Mouse (Mus musculus) erythroblast, embryonic 14.5 days (primary cell): ENCODE data around the gene Tmem132c. TPM values are rescaled to one million over a fixed set of nuclear protein-coding genes. Genes with fewer than 3 reads are reported as not detected.

Experiments
- H3K27me3 ChIP-seq: 2 replicates; pipeline ENCODE4 v1.6.1; 2012; ENCODE audit warnings: inconsistent platforms; ENCODE audit not compliant: control insufficient read depth
- H3K36me3 ChIP-seq: 2 replicates; pipeline ENCODE4 v1.6.1; 2012; ENCODE audit warnings: mild to moderate bottlenecking, inconsistent platforms; ENCODE audit not compliant: control insufficient read depth
- H3K4me1 ChIP-seq: 2 replicates; pipeline ENCODE4 v1.6.1; 2012; ENCODE audit warnings: inconsistent platforms; ENCODE audit not compliant: control insufficient read depth
- H3K4me3 ChIP-seq: replicated peaks from 2 replicates; pipeline ENCODE3; 2012; ENCODE audit warnings: moderate library complexity, mild to moderate bottlenecking, inconsistent platforms
- H3K9me3 ChIP-seq: 2 replicates; pipeline ENCODE4 v1.6.1; 2012; ENCODE audit warnings: low read length, inconsistent platforms, mixed read lengths; ENCODE audit not compliant: control insufficient read depth
- GATA1 ChIP-seq: IDR thresholded peaks from 2 replicates; pipeline ENCODE4 v1.6.1; 2012; ENCODE audit warnings: low read length, inconsistent platforms, mixed read lengths
- TAL1 ChIP-seq: IDR thresholded peaks from 3 replicates; pipeline ENCODE4 v1.6.1; 2012; ENCODE audit warnings: low read length, inconsistent platforms, mixed read lengths
- polyA plus RNA-seq: library from polyadenylated mRNA; stranded (reverse); fragments of >175 nt; gene quantifications from 2 replicates; pipeline ENCODE4 v1.2.3, GENCODE M21; 2012

Gene Tmem132c
- polyA plus RNA-seq, 1 experiment, result not detected

DNA sequence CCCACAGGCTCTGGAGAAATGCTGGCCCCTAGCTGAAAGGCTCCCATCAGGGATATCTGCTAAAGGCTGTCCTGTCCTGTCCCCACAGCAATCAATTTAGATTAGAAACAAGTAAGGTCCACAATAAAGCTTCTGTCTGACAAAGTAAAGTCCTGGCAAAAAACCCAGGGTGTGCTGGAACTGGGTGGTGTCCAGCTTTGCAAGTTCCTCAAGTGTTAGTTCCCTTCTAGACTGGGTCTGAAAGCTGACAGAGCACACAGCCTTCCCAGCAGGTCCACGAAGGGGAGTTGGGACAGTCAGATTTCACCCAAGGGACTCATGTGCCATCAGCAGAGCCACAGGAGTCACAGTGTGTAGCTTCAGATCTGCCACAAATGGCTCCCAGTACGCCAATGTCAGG lies 365.9 kb downstream of the Tmem132c start:
- H3K27me3 ChIP-seq, result no peaks in the 10 kb centered on the region
- peaks cover 23% of the 10 kb centered on the region for H3K4me1 ChIP-seq
- TF ChIP-seq GATA1 (no peak), TAL1 (no peak)
- H3K36me3 ChIP-seq, result peaks cover 72% of the 10 kb centered on the region
- no peaks in the 10 kb centered on the region for H3K9me3 ChIP-seq
- H3K4me3 ChIP-seq, result no peak overlapping the region

DNA sequence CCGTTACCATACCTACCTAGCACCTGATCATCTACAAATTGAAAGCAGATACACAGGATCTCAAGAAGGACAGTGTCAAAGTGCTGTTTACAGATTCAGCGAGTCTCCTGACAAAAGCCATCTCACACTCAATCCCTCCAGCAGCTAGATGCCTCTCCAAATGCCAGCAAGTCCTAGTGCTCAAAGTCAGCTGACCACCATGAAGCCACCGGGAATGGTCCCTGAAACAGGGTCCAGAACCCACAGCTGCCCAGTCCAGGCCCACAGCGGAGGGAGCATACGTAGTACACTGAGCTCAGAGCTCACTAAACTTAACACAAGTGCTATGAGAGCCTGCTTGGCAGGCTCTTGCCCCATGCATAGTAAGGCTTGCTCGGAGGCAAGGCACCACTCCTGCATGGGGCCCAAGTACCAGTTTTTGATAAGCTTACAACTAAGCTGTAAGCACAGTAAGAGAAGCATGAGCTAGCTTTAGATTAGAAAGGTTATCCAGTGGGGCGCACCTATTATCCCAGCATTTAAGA lies 367.6 kb downstream of the Tmem132c start:
- no peak for TF ChIP-seq TAL1
- TF ChIP-seq GATA1, result no peak

DNA sequence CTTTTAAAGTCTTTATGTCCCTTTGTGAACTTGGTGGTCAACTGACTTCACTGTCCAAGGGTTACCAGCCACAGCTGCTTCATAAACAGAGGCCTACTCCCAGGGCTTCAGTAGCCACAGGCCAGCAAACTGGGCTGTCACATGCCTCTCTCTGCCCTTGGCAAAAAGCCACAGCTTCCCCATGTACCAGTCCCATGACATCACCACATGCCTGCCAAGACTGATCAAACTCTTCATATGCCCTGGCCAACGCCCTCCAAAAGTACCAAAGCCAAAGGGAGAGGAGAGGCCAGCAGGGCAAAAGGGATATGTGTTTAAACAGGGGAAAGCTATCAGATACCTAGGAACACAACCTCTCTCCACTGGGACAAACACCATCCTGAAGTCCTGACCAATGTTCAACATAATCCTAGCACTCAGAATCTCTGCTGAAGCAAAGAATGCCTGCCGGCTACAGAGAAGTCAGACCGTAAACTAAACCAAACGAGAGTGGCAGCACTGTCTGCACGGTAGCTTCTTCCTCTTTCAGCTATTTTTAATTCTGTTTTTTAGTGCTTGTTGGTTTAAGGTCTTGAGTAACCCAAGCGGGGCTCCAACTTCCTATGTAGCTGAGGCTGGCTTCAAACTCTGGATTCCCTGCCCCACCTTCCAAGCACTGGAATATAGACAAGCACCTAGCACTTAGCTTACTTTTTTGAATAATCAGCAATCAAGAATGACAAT lies 369.3 kb downstream of the Tmem132c start:
- Histone ChIP-seq H3K4me3 (no peak overlapping the region), H3K4me1 (peaks cover 40% of the 10 kb centered on the region), H3K36me3 (peaks cover 42% of the 10 kb centered on the region)

More for the DNA sequence above, 367.6 kb downstream of the Tmem132c start:
- Histone ChIP-seq H3K36me3 (peaks cover 55% of the 10 kb centered on the region), H3K9me3 (no peaks in the 10 kb centered on the region), H3K27me3 (no peaks in the 10 kb centered on the region), H3K4me1 (peaks cover 26% of the 10 kb centered on the region), H3K4me3 (no peak overlapping the region)

DNA sequence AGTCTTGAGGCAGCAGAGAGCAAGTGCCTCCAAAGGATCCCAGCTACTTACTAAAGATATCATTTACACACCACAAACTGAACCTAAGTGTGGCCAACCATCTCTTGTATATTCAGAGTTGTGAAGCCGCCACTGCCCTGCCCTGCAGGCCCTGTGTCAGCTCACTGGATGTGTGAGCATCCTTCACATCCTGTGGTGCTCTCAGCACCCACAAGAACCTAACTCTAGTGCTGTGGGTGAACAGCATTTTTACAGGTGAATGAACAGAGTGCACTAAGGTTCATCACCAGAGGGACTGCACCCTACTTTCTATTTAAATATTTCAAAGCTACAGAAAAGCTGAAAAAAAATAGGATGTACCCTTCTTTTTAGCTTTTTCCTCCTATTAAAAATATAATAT lies 370.3 kb downstream of the Tmem132c start:
- peaks cover 49% of the 10 kb centered on the region for H3K4me1 ChIP-seq

More for the DNA sequence above, 369.3 kb downstream of the Tmem132c start:
- no peaks in the 10 kb centered on the region for H3K27me3 ChIP-seq
- TF ChIP-seq GATA1, result no peak
- no peak for TF ChIP-seq TAL1
- H3K9me3 ChIP-seq, result no peaks in the 10 kb centered on the region

DNA sequence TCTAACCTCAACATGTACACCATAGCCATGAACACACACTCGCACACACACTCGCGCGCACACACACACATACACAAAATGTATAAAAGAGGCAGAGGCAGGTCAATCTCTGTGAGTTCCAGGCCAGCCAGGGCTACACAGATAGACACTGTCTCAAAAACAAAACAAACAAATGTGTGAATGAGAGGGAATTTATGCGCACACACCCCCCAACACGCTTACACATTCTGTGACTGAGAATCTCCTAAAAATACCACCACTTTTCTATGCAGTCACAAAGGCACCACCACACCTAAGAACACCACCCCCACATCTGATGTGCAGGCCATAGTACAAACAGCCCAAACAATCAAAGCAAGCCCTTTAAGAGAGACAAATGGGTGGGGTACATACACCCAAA lies 370.8 kb downstream of the Tmem132c start:
- no peaks in the 10 kb centered on the region for H3K27me3 ChIP-seq
- peaks cover 52% of the 10 kb centered on the region for H3K4me1 ChIP-seq
- no peak for TF ChIP-seq TAL1
- TF ChIP-seq GATA1, result no peak
- no peak overlapping the region for H3K4me3 ChIP-seq
- peaks cover 28% of the 10 kb centered on the region for H3K36me3 ChIP-seq
- no peaks in the 10 kb centered on the region for H3K9me3 ChIP-seq

More for the DNA sequence above, 370.3 kb downstream of the Tmem132c start:
- Histone ChIP-seq H3K27me3 (no peaks in the 10 kb centered on the region), H3K9me3 (no peaks in the 10 kb centered on the region), H3K36me3 (peaks cover 33% of the 10 kb centered on the region), H3K4me3 (no peak overlapping the region)
- TF ChIP-seq TAL1, result no peak
- TF ChIP-seq GATA1, result no peak
